Mouse (Mus musculus) thymus, adult 2 months (tissue): ENCODE measurements around the gene Pou6f2.

ENCODE experiments used
- CTCF ChIP-seq: fragments of 200-500 bp; IDR thresholded peaks from 2 replicates; pipeline ENCODE4 v1.5.1; 2012; ENCODE audit warnings: mild to moderate bottlenecking, control low read depth, low read length, moderate library complexity, borderline replicate concordance; ENCODE audit not compliant: control insufficient read depth, poor library complexity, insufficient read depth; ENCODE audit errors: extremely low read depth
- POLR2A ChIP-seq: fragments of 200-500 bp; IDR thresholded peaks from 2 replicates; pipeline ENCODE4 v1.6.1; 2012; ENCODE audit warnings: mild to moderate bottlenecking, low read length, control low read depth, moderate library complexity; ENCODE audit not compliant: control insufficient read depth, poor library complexity, insufficient read depth; ENCODE audit errors: extremely low read depth

DNA sequence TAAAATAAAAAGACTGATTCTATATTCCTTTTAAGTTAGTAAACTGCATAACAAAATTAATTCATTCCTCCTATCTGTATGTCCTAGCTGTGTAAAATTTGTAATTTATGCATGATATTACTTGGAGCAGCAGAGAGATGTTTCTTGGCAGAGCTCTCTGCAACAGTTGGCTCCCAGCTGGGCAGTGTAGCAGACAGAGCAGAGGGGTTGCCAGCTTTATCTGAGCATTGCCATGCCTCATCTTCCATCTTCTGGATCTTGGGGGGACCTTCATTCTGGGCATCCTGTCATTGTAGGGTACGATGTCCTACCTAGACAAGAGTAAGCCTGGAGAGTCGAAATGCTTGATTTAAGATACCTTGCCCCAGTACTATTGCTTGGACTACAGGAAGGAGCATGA lies 277.1 kb downstream of the Pou6f2 start:
- TF ChIP-seq CTCF, result no peak
- TF ChIP-seq POLR2A, result no peak
